Mouse (Mus musculus) CH12.LX (cell line): ENCODE results near the gene BC147527. TPM values are rescaled to one million over a fixed set of nuclear protein-coding genes. Genes with fewer than 3 reads are reported as not detected.
"Not testable (repeated sequence)": the region's sequence is repeated elsewhere in the genome, so short reads cannot be mapped to it uniquely, and the experiment has no call there.

Experiments used
- DNase-seq: peaks from one replicate; pipeline ENCODE4 v3.0.0-alpha.2; 2013; ENCODE audit errors: extremely low read depth
- H3K27ac ChIP-seq: 2 replicates; pipeline ENCODE4 v1.5.1; 2012; ENCODE audit warnings: low read depth, mild to moderate bottlenecking, control low read depth, moderate library complexity; ENCODE audit not compliant: insufficient read depth
- H3K27me3 ChIP-seq: replicated peaks from 2 replicates; pipeline ENCODE3; 2012; ENCODE audit warnings: inconsistent platforms
- H3K36me3 ChIP-seq, 2 experiments: replicated peaks in 1 of 2; 2 replicates each; pipeline versions ENCODE3 to v1.6.1; 2012; ENCODE audit warnings: inconsistent platforms in 1 of 2, low read length in 1 of 2, mild to moderate bottlenecking in 1 of 2, mixed read lengths in 1 of 2, moderate library complexity in 1 of 2; ENCODE audit not compliant: control insufficient read depth in 1 of 2, insufficient read depth in 1 of 2
- H3K4me1 ChIP-seq, 2 experiments: 2 replicates each; pipeline ENCODE4 v1.6.1; 2012; ENCODE audit warnings: inconsistent platforms in 1 of 2, moderate library complexity in 1 of 2; ENCODE audit not compliant: insufficient read depth in 2 of 2, control insufficient read depth in 1 of 2
- H3K4me2 ChIP-seq: 2 replicates; pipeline ENCODE4 v1.6.1; 2012; ENCODE audit warnings: low read depth, mild to moderate bottlenecking, control low read depth; ENCODE audit not compliant: poor library complexity, insufficient read depth, severe bottlenecking
- H3K4me3 ChIP-seq, 3 experiments: fragments of 150-350 bp in 1 of 3; sonication (generic) in 1 of 3; replicated peaks in 1 of 3; 2 replicates each; pipeline versions ENCODE3 to v1.5.1; 2011 to 2012; ENCODE audit warnings: low read depth in 2 of 3, low read length in 2 of 3, mild to moderate bottlenecking in 2 of 3, moderate library complexity in 2 of 3, control low read depth in 1 of 3, improper control_type of control experiment in 1 of 3, inconsistent platforms in 1 of 3, mixed read lengths in 1 of 3; ENCODE audit not compliant: poor library complexity in 1 of 3
- H3K79me2 ChIP-seq: replicated peaks from 2 replicates; pipeline ENCODE4 v1.6.1; 2012; ENCODE audit warnings: mild to moderate bottlenecking, moderate library complexity; ENCODE audit not compliant: control insufficient read depth, poor library complexity, insufficient read depth, severe bottlenecking; ENCODE audit errors: extremely low read depth
- H3K9ac ChIP-seq: 2 replicates; pipeline ENCODE4 v1.6.1; 2012; ENCODE audit warnings: low read depth, mild to moderate bottlenecking, control low read depth, moderate library complexity; ENCODE audit not compliant: insufficient read depth
- H3K9me3 ChIP-seq: replicated peaks from 2 replicates; pipeline ENCODE3; 2012; ENCODE audit warnings: low read length, inconsistent platforms, mixed read lengths
- CTCF ChIP-seq, 2 experiments: IDR thresholded peaks in 1 of 2; conservative IDR thresholded peaks in 1 of 2; 2 replicates each; pipeline ENCODE4 v1.5.1; 2011 to 2012; ENCODE audit warnings: low read depth in 2 of 2, low read length in 2 of 2, improper control_type of control experiment in 1 of 2, inconsistent platforms in 1 of 2, mild to moderate bottlenecking in 1 of 2, moderate library complexity in 1 of 2
- EP300 ChIP-seq: IDR thresholded peaks from 2 replicates; pipeline ENCODE4 v1.6.1; 2011; ENCODE audit warnings: low read length, improper control_type of control experiment
- GABPA ChIP-seq: IDR thresholded peaks from 2 replicates; pipeline ENCODE4 v1.6.1; 2012; ENCODE audit warnings: low read depth, low read length, improper control_type of control experiment, inconsistent platforms; ENCODE audit not compliant: insufficient replicate concordance
- IRF4 ChIP-seq: IDR thresholded peaks from 2 replicates; pipeline ENCODE4 v1.6.1; 2014; ENCODE audit warnings: low read depth, mild to moderate bottlenecking, inconsistent platforms, low read length, improper control_type of control experiment
- JUN ChIP-seq: IDR thresholded peaks from 2 replicates; pipeline ENCODE4 v1.6.1; 2011; ENCODE audit warnings: low read depth, mild to moderate bottlenecking, low read length, improper control_type of control experiment, moderate library complexity; ENCODE audit not compliant: insufficient read depth
- MAZ ChIP-seq: IDR thresholded peaks from 2 replicates; pipeline ENCODE4 v1.6.1; 2012; ENCODE audit warnings: low read depth, mild to moderate bottlenecking, inconsistent platforms, low read length, improper control_type of control experiment, moderate library complexity
- POLR2A ChIP-seq: IDR thresholded peaks from 2 replicates; pipeline ENCODE4 v1.6.1; 2011; ENCODE audit warnings: low read depth, mild to moderate bottlenecking, improper control_type of control experiment, low read length
- POLR2AphosphoS2 ChIP-seq: IDR thresholded peaks from 2 replicates; pipeline ENCODE4 v1.6.1; 2011; ENCODE audit warnings: low read depth, low read length, improper control_type of control experiment
- RAD21 ChIP-seq: IDR thresholded peaks from 2 replicates; pipeline ENCODE4 v1.6.1; 2011; ENCODE audit warnings: low read depth, mild to moderate bottlenecking, low read length, improper control_type of control experiment, moderate library complexity
- RCOR1 ChIP-seq: conservative IDR thresholded peaks from 2 replicates; pipeline ENCODE4 v1.6.1; 2012; ENCODE audit warnings: low read depth, mild to moderate bottlenecking, inconsistent platforms, low read length, improper control_type of control experiment
- SIN3A ChIP-seq: IDR thresholded peaks from 2 replicates; pipeline ENCODE4 v1.6.1; 2012; ENCODE audit warnings: low read length, improper control_type of control experiment, inconsistent platforms
- SMC3 ChIP-seq: IDR thresholded peaks from 2 replicates; pipeline ENCODE4 v1.6.1; 2011; ENCODE audit warnings: low read depth, low read length, improper control_type of control experiment
- TBP ChIP-seq: conservative IDR thresholded peaks from 2 replicates; pipeline ENCODE4 v1.6.1; 2011; ENCODE audit warnings: low read depth, low read length, improper control_type of control experiment
- ZMIZ1 ChIP-seq: IDR thresholded peaks from 2 replicates; pipeline ENCODE4 v1.6.1; 2012; ENCODE audit warnings: low read depth, mild to moderate bottlenecking, inconsistent platforms, low read length, improper control_type of control experiment
- dilution Hi-C: fragments of 300-500 bp; cut with MboI; formaldehyde crosslinking; loops from 2 replicates; pipeline ENCODE4 v1.14.3; 2020; ENCODE audit warnings: low sequenced_read_pairs; ENCODE audit not compliant: extremely low pct_unique_long_range_greater_than_20kb, extremely low pct_ligation_motif_present
- in situ Hi-C: fragments of 300-500 bp; cut with MboI; formaldehyde crosslinking; loops from 3 replicates; pipeline ENCODE4 v1.14.3; 2019; ENCODE audit warnings: low sequenced_read_pairs, low pct_ligation_motif_present, low pct_unique_long_range_greater_than_20kb, mixed read lengths
- polyA plus RNA-seq: library from polyadenylated mRNA; unstranded; fragments of >175 nt; gene quantifications from 2 replicates; pipeline ENCODE4 v1.2.1, GENCODE M21; 2012; ENCODE audit warnings: low read depth; ENCODE audit not compliant: insufficient read length
- total RNA-seq, 2 experiments: library from RNA; depleted of rRNA; stranded (reverse); fragments of 300-350 nt in 1 of 2; fragments of >200 nt in 1 of 2; gene quantifications; 2 replicates each; pipeline ENCODE4 v1.2.3; 2012 to 2014

BC147527 gene
- total and polyA plus RNA-seq, 3 experiments: 17.2 to 55.8 (median 33.6) TPM

DNA sequence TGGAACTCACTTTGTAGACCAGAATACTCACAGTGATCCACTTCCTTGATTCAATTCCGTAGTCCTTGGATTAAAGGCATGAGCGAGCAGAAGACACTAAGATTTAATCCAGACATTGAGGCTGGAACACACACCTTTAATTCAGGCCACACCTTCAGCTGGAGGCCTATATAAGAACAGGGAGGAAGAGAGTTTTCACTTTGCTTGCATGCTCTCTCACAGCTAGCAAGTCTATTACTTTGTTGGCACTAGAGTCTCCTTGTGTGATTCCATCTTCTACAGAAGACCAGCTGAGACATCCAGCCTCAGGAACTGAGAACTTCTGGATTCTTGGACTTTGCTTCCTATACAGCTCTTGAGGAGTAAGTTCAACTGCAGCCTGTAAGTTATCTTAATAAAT, 37.3 kb upstream of the BC147527 start, which contains the start of gene AF067061:
TSS of gene AF067061 (plus strand) at position 245 of the 400 bp plus-strand sequence.
- TF ChIP-seq POLR2A (peak; percentile 70), TBP (peak; percentile 81)
- H3K4me2 ChIP-seq: peak within 1 kb of the TSS; percentile 56; the same call in 1 of the 2 replicates
- H3K4me3 ChIP-seq: peak within 1 kb of the TSS in 2 of 3 experiments; percentile 31 to 54
- in situ Hi-C loops, DNase-seq, H3K79me2 ChIP-seq, dilution Hi-C loops, H3K27me3 ChIP-seq, H3K36me3 ChIP-seq, H3K27ac ChIP-seq, H3K9me3 ChIP-seq: not testable (repeated sequence)
- H3K4me1 ChIP-seq: peaks cover 8 to 24% of the 10 kb centered on the region in 2 experiments
- H3K9ac ChIP-seq: peak within 1 kb of the TSS; percentile 82

DNA sequence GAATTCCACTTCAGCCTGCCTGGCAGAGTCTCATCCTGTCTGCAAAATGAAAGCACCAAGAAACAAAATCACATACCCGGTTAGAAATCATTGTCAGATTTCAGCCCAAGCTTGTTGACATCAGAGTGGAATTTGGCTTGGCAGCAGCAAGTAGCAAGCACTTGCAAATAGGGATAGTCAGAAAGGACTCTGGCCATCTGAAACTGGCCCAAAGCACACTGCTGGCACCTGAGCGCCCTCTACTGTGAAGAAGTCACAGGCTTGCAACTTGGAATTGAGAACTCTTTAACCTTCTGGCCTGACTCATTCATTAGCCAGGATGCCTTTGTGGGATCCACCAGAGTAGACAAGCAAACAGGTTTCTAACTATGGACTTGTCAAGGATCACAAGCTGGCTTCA, 22.4 kb upstream of the BC147527 start:
- in situ Hi-C loops, H3K9me3 ChIP-seq, DNase-seq, H3K4me2 ChIP-seq, H3K36me3 ChIP-seq, H3K4me3 ChIP-seq, dilution Hi-C loops, H3K27me3 ChIP-seq, H3K27ac ChIP-seq, H3K79me2 ChIP-seq: not testable (repeated sequence)
- Histone ChIP-seq H3K9ac (peak overlapping the region; percentile 48; the same call in 1 of the 2 replicates), H3K4me1 (peaks cover 3 to 18% of the 10 kb centered on the region in 2 experiments; a peak in 3 of 4 replicates)
- peak; percentile 68 for TF ChIP-seq SMC3
- peak; percentile 19 to 61; a peak in 3 of 4 replicates for TF ChIP-seq CTCF (conservative IDR thresholded peaks at IDR 0.05 in 1 of 2, IDR thresholded peaks at IDR 0.05 in 1 of 2; ENCODE audit: low read depth in 2 of 2, low read length in 2 of 2)
- 0 out of 2 replicates have a peak, but pooled peaks have one; percentile 16 for TF ChIP-seq IRF4
- peak; percentile 53 for TF ChIP-seq RAD21

DNA sequence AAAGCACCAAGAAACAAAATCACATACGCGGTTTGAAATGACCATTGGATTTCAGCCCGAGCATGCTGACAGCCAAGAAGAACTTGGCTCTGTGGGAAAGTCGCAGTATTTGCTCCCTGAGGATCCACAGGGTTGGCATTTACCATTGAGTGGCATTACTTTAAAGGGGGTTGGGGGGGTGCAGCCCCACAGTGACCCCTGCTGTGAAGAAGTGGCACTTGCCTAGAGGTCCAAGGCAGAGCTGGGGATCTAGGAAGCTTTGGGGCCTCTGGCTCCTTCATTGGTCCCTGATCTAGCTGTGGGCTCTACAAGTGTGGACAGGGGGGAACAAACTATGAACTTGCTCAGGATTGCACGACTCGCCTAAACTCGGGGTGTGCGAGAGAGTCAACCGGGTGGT, 21.4 kb upstream of the BC147527 start:
- no peaks in the 10 kb centered on the region for H3K9me3 ChIP-seq
- no peak overlapping the region for H3K4me2 ChIP-seq
- no peaks in the 10 kb centered on the region for H3K36me3 ChIP-seq
- no peaks in the 10 kb centered on the region for H3K27me3 ChIP-seq
- no peak overlapping the region for H3K27ac ChIP-seq
- peaks cover 3 to 18% of the 10 kb centered on the region in 2 experiments; a peak in 3 of 4 replicates for H3K4me1 ChIP-seq
- no peak overlapping the region for H3K9ac ChIP-seq
- peak; percentile 31 for DNase-seq
- dilution Hi-C loops: no loop called here
- in situ Hi-C loops: no loop called here
- TF ChIP-seq IRF4 (no peak), POLR2A (no peak), MAZ (no peak), RCOR1 (no peak), SMC3 (peak; percentile 62), CTCF (conservative IDR thresholded peaks at IDR 0.05 in 1 of 2, IDR thresholded peaks at IDR 0.05 in 1 of 2; ENCODE audit: low read depth in 2 of 2, low read length in 2 of 2) (peak in 1 of 2 experiments; percentile 59; a peak in 2 of 4 replicates), EP300 (no peak), RAD21 (peak; percentile 49), ZMIZ1 (no peak), JUN (no peak), GABPA (no peak), SIN3A (no peak), POLR2AphosphoS2 (no peak)
- H3K79me2 ChIP-seq: no peaks in the 10 kb centered on the region
- no peak overlapping the region for H3K4me3 ChIP-seq
